Mouse (Mus musculus): ENCODE measurements around the gene Akr1d1. TPM values are rescaled to one million over a fixed set of nuclear protein-coding genes. Genes with fewer than 3 reads are reported as not detected.
A peak's percentile ranks its signal among the peaks of the same experiment; 100 is the strongest.

Gene Akr1d1
- polyA plus RNA-seq, 1 experiment from 2014 or later = not detected

- no peaks in the 10 kb centered on the region for H3K9me3 ChIP-seq
- no peak for ATAC-seq (ENCODE audit: extremely low read depth, insufficient number of reproducible peaks, low FRiP score, low TSS enrichment)
- 74% methylated on average over 7 of the region's 7 CpGs for WGBS
- no peak overlapping the region for H3K9ac ChIP-seq
- H3K4me1 ChIP-seq = no peaks in the 10 kb centered on the region
- no peaks in the 10 kb centered on the region for H3K36me3 ChIP-seq
- no peak overlapping the region for H3K27ac ChIP-seq (replicated peaks)
- H3K4me3 ChIP-seq = no peak overlapping the region
- no peak overlapping the region for H3K4me2 ChIP-seq
- H3K27me3 ChIP-seq (replicated peaks) = no peaks in the 10 kb centered on the region
Observed at GRCm38 (mm10) chr6:37600976-37601498, 71.1 kb downstream of the Akr1d1 start.

DNA sequence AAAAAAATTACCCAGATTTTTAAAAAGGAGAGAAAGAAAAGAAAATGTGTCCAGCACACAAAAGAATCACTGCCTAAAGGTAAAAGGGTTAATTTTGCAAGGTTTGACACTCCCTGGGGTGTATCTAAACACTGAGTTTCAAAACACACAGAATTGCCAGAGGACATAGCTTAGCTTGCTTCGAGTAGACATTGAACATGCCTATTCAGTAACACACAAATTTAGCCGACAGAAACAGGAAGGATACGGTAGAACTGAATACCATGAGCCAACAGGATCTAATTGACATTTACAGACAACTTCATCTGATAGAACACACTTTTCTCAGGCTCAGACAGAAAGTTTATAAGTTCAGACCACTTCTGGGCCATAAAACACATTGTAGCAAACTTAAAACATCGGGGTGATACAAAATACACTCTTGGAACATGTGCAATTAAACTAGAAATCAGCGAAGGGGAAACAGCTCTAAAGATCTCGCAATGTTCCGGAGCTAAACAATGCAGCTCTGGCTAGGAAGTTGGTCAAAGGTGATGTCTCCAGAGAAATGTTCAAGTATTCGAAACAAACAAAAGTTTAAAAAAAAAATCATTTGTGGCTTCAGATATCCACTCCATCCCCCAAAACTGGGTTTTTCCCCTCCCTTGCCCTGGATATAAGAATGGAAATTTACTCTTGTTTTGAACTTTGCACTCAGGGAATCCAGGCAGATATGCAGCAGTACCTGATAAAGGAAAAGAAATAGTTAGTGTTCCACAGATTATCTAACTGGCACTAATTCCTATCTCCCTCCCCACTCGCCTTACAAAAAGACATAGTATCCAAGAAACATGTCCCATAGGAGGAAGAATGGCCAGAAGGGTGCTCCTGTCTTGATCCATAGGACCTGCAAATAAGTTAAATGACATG, 73.1 kb downstream of the Akr1d1 start:
- no peaks in the 10 kb centered on the region for H3K9me3 ChIP-seq
- H3K4me3 ChIP-seq = no peak overlapping the region
- H3K27me3 ChIP-seq (replicated peaks) = no peaks in the 10 kb centered on the region
- H3K27ac ChIP-seq (replicated peaks) = peak overlapping the region; percentile 65
- WGBS = 50% methylated on average over 9 of the region's 9 CpGs
- no peaks in the 10 kb centered on the region for H3K36me3 ChIP-seq
- no peak for ATAC-seq (ENCODE audit: extremely low read depth, insufficient number of reproducible peaks, low FRiP score, low TSS enrichment)
- peaks cover 7% of the 10 kb centered on the region for H3K4me1 ChIP-seq
- no peak overlapping the region for H3K4me2 ChIP-seq
- H3K9ac ChIP-seq = no peak overlapping the region

DNA sequence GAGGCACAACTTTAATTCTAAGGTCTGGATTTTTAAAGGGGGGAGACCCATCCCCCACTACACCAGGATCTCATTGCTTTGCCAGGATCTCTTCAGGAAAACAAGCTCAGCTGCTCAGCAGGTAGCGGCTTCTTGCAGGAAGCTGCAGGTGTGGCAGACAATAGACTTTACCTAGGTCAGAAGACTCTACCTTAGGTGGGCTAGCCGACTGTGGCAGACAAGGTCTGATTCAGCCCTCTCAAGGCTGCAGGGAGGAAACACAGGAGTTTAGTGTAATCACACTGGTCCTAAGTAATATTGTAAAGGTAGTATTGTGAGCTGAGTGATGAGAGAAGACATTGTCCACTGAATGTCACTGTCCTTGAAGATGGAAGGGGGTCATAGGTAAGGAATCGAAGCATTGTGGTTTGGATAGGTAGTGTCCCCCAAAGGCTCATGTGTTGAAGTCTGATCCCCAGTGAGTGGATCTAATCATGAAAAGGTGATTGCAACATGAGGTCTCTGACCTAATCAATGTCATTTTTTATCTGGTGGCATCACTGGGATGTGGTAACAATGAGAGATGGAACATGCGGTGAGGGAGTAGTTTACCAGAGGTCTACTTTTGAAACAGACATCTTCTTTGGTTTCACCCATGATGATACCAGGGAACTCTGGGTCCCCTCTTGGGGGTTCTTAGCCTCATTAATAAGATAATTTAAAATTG, 74.4 kb downstream of the Akr1d1 start:
- no peak for ATAC-seq (ENCODE audit: extremely low read depth, insufficient number of reproducible peaks, low FRiP score, low TSS enrichment)
- Histone ChIP-seq H3K27me3 (replicated peaks) (no peaks in the 10 kb centered on the region), H3K27ac (replicated peaks) (no peak overlapping the region)

GRCm38 (mm10) chr6:37604884-37605269, 74.9 kb downstream of the Akr1d1 start:
- WGBS = 62% methylated on average over 5 of the region's 5 CpGs
- no peak overlapping the region for H3K4me3 ChIP-seq
- H3K4me2 ChIP-seq = no peak overlapping the region
- peaks cover 7% of the 10 kb centered on the region for H3K4me1 ChIP-seq
- no peaks in the 10 kb centered on the region for H3K27me3 ChIP-seq (replicated peaks)
- no peaks in the 10 kb centered on the region for H3K9me3 ChIP-seq
- no peak overlapping the region for H3K27ac ChIP-seq (replicated peaks)
- no peak overlapping the region for H3K9ac ChIP-seq
- H3K36me3 ChIP-seq = no peaks in the 10 kb centered on the region
- no peak for ATAC-seq (ENCODE audit: extremely low read depth, insufficient number of reproducible peaks, low FRiP score, low TSS enrichment)

More for the DNA sequence above, 74.4 kb downstream of the Akr1d1 start:
- H3K9ac ChIP-seq = no peak overlapping the region
- H3K4me2 ChIP-seq = no peak overlapping the region
- H3K36me3 ChIP-seq = no peaks in the 10 kb centered on the region
- no peak overlapping the region for H3K4me3 ChIP-seq
- 72% methylated on average over 4 of the region's 4 CpGs for WGBS
- H3K9me3 ChIP-seq = no peaks in the 10 kb centered on the region
- H3K4me1 ChIP-seq = peaks cover 7% of the 10 kb centered on the region

GRCm38 (mm10) chr6:37607511-37608289, 77.7 kb downstream of the Akr1d1 start:
- Histone ChIP-seq H3K9ac (no peak overlapping the region), H3K4me2 (no peak overlapping the region), H3K4me3 (no peak overlapping the region), H3K27ac (replicated peaks) (no peak overlapping the region), H3K4me1 (peaks cover 11% of the 10 kb centered on the region), H3K9me3 (no peaks in the 10 kb centered on the region), H3K27me3 (replicated peaks) (no peaks in the 10 kb centered on the region), H3K36me3 (no peaks in the 10 kb centered on the region)
- whole genome bisulfite sequencing = 47% methylated on average over 3 of the region's 3 CpGs
- ATAC-seq (ENCODE audit: extremely low read depth, insufficient number of reproducible peaks, low FRiP score, low TSS enrichment) = no peak

- 61% methylated on average over 6 of the region's 6 CpGs for WGBS
- ATAC-seq (ENCODE audit: extremely low read depth, insufficient number of reproducible peaks, low FRiP score, low TSS enrichment) = no peak
- peaks cover 13% of the 10 kb centered on the region for H3K4me1 ChIP-seq
- no peaks in the 10 kb centered on the region for H3K27me3 ChIP-seq (replicated peaks)
- no peak overlapping the region for H3K4me3 ChIP-seq
- no peak overlapping the region for H3K27ac ChIP-seq (replicated peaks)
- no peak overlapping the region for H3K4me2 ChIP-seq
- H3K9ac ChIP-seq = no peak overlapping the region
- no peaks in the 10 kb centered on the region for H3K36me3 ChIP-seq
- no peaks in the 10 kb centered on the region for H3K9me3 ChIP-seq
Observed at GRCm38 (mm10) chr6:37612603-37613284, 82.8 kb downstream of the Akr1d1 start.

DNA sequence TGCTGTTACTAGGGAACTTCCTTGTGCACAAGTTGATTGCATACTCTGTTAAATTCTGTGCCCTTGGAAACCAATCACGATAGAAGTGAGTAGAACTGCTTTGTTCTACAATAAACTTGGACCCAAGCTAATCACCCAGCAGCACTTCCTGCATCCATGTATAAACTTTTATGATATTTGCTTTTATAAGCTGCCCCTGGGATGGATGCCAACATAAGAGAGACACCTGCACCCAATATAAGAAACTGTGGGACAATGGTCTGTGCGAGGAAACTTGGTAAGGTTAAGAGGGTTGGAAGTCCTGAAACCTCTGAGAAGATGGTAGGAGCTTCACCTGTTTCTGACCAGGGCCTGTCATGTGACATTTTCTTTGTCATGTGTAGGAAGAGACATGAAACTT, 85.5 kb downstream of the Akr1d1 start:
- no peaks in the 10 kb centered on the region for H3K9me3 ChIP-seq
- H3K27ac ChIP-seq (replicated peaks) = no peak overlapping the region
- no peaks in the 10 kb centered on the region for H3K36me3 ChIP-seq
- H3K4me1 ChIP-seq = peaks cover 8% of the 10 kb centered on the region; the same call in 1 of the 2 replicates
- ATAC-seq (ENCODE audit: extremely low read depth, insufficient number of reproducible peaks, low FRiP score, low TSS enrichment) = no peak
- no peaks in the 10 kb centered on the region for H3K27me3 ChIP-seq (replicated peaks)
- H3K4me3 ChIP-seq = no peak overlapping the region
- WGBS = 82% methylated on average over 2 of the region's 2 CpGs
- no peak overlapping the region for H3K9ac ChIP-seq
- no peak overlapping the region for H3K4me2 ChIP-seq

DNA sequence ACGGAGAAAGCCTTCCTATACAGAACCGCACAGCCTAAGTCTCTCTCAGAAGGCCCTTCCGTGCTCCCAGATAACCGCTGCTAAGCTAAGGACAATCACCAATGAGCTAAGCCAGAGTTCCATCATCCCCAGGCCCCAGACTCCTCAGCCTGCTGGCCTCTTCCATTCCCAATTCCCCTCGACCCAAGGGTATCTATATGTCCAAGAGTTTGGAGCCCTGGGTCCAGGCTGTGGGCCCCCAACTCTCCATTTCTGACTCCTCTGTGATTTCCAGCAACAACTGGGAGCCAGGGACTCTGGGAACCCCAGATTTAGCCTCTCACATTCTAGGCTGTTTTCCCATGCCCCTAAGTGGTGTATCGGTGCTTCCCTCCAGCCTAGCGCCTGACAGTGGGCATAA, 86.2 kb downstream of the Akr1d1 start:
- no peak for ATAC-seq (ENCODE audit: extremely low read depth, insufficient number of reproducible peaks, low FRiP score, low TSS enrichment)
- Histone ChIP-seq H3K36me3 (no peaks in the 10 kb centered on the region), H3K4me3 (no peak overlapping the region), H3K27ac (replicated peaks) (no peak overlapping the region), H3K27me3 (replicated peaks) (no peaks in the 10 kb centered on the region), H3K4me2 (no peak overlapping the region), H3K4me1 (peaks cover 8% of the 10 kb centered on the region; the same call in 1 of the 2 replicates), H3K9ac (no peak overlapping the region), H3K9me3 (no peaks in the 10 kb centered on the region)
- 87% methylated on average over 7 of the region's 7 CpGs for WGBS

- Histone ChIP-seq H3K36me3 (no peaks in the 10 kb centered on the region), H3K9ac (no peak overlapping the region), H3K9me3 (no peaks in the 10 kb centered on the region), H3K4me3 (no peak overlapping the region), H3K4me1 (peaks cover 9% of the 10 kb centered on the region; the same call in 1 of the 2 replicates), H3K4me2 (no peak overlapping the region), H3K27ac (replicated peaks) (no peak overlapping the region), H3K27me3 (replicated peaks) (no peaks in the 10 kb centered on the region)
- WGBS = 43% methylated on average over 10 of the region's 10 CpGs
- ATAC-seq (ENCODE audit: extremely low read depth, insufficient number of reproducible peaks, low FRiP score, low TSS enrichment) = no peak
Observed at GRCm38 (mm10) chr6:37617431-37618011, 87.5 kb downstream of the Akr1d1 start.

All from heart, embryonic 13.5 days (tissue).